Mouse (Mus musculus) neural tube, embryonic 10.5 days (tissue): ENCODE measurements around the gene Ruvbl1.

ENCODE experiments used
- DNase-seq: peaks from one replicate; pipeline ENCODE4 v3.0.0-alpha.2; 2017; ENCODE audit warnings: low spot score; ENCODE audit errors: extremely low spot score

Ruvbl1 gene

GRCm38 (mm10) chr6:88544644-88545396 is 79.6 kb downstream of the Ruvbl1 start:
- peak; percentile 16 for DNase-seq

GRCm38 (mm10) chr6:88545397-88545790 is 80.2 kb downstream of the Ruvbl1 start:
- peak; percentile 21 for DNase-seq
